Mouse (Mus musculus): ENCODE data around the gene Fancc.

Gene Fancc

DNA sequence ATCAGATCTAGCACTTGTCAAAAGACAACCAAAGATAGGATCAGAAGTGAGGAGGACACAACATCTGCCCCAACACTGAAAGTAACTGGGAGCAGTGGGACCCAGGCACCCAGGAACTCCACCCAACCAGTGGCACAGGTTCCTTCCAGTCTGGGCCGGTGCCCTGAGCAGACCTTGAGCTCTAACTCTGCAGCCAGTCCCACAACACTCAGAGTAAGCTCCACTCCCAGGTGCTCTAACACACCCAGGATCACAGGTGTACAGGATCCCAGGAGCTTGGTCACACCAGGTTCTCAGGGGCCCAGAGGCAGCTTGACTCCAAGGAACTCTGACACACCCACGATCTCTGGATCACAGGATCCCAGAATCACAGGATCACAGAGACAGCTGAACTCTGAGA lies 74.0 kb downstream of the Fancc start:
- CTCF ChIA-PET, result no interaction called here

DNA sequence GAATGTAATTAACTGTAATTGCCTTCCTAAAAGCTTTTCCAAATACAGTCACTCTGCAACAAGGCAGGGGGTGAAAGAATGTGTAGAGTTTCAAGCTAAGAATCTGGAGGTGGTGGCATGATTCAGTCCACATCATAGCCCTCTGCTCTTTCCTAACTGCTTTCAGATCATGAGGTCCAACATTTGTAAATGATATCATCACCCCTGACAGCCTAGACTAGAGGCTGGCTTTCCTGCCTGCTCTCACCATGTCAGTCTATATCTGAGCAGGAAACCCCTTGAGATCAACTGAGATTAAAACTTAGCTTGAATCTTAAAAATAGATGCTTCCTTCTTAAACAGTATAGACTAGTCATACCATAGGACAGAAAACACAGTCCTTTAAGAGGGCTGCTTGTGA lies 75.9 kb downstream of the Fancc start:
- CTCF ChIA-PET, result interaction anchor here (0.6 kb wide), 1 partner anchor 11 kb away, joined by 4 read pairs; no protein-coding TSS in a partner anchor

DNA sequence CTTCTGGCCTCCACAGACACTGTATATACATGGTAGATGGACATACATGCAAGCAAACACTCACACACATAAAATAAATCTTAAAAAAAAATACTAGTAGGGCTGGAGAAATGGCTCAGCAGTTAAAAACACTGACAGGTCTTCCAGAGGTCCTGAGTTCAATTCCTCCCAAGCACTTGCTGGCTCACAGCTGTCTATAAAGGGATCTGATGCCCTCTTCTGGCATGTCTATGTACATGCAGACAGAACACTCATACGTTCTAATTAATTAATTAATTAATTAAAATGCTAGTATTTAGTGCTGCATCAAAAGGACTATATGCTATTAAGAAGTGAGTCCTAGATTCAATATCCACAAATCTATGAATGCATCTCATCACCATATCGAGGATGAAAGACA lies 78.9 kb downstream of the Fancc start:
- CTCF ChIA-PET, result interaction anchor here (0.7 kb wide), 1 partner anchor 981 kb away, joined by 4 read pairs; no protein-coding TSS in a partner anchor

DNA sequence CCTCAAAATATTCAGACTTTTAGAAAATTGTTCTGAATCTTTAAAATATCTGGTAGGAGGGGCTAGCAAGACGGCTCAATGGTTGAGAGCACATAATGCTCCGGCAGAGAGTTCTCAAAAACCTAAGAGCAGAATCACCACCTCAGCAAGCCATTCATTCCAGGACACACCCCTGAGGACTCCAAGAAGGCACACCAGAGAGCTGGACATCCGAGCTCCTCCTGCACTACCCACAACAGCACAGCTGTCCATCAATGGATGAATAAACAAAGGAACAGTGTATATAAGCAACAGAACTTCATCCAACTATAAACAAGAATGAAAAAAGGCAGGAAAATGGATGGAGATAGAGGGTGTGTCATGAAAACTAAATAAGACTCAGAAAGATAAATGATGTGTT lies 80.3 kb downstream of the Fancc start:
- CTCF ChIA-PET, result no interaction called here

DNA sequence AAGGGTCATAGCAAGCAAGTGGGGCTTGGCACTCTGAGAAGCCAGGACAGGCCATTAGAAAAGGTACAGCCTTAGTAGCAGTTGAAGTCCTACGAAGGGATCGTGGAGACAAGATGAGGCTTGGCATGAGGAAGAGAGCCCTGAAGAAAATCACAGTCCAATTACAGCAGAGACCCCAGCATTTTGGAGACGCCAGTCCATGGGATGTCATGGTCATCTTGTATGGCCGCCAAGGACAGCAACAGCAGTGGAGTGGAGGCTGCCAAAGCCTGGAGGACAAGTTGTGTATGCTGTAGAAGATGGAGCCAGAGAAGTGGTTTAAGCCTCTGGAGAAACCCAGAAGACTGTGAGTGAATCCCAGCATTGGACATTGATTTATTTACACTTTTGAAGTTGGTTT lies 84.4 kb downstream of the Fancc start:
- CTCF ChIA-PET, result no interaction called here

DNA sequence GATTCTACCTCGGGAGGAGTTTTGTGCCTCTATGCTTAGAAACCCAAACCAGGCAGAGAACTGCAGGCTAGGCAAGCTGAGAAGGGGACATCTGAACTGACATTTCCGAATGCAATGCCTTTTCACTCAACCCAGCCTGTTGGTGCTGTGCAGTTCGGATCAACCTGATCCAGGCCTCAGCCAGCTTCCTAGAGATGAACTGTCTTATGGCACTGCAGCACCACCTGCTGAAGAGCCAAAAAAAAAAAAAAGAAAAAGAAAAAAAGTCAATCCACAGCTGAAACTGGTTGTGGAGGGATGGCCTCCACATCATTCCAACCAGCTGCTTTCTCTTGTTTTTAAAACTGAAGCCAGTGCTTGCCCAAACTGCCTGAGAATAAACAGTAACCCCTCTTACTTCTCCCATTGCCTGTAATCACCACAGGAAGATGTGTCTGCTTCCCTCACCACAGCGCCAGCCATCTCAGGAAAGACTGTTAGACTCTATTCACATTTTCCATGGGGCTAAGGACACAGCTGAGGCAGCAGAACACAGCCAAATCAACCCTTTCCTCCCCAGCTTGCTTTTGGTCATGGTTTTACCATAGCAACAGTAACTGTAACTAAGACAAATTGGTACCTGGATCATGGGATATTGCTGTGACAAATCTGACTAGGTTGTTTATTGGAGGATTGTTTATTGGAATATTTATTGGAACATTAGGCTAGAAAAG lies 85.6 kb downstream of the Fancc start:
- CTCF ChIA-PET, result interaction anchor here (0.6 kb wide), 1 partner anchor 79 kb away, joined by 6 read pairs; no protein-coding TSS in a partner anchor

DNA sequence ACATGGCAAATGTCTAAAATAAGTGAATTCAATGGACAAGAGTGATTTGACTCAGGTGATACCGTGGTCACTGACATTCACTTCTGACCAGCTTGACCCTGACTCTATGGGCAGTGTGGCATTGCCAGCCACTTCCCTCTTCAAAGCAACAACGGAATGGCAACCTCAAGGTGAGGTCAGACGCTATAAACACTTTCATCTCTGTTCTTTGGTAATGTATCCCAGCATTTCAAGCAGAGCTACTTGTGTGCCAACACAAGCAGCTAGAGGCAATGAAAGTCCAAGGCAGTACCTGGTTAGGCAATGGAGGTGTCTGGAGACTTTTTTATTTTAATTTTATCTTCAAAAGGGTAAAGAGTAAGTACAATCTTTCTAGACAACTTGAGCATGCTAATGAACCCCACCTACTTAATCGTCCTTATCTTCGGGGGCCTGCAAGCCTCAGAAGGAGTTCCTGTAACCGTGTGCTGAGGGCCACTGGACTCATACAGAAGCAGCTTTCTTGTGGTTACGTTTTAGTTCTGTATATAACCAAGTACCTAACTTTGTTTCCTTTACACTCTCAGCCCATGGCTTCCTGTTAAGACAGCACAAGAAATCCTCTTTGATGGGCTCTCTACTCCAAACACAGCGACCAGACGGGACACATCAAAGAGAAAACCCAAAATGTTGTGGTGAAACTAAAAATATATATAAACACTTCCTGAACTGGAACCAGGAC lies 86.3 kb downstream of the Fancc start:
- CTCF ChIA-PET, result interaction anchor here (0.6 kb wide), 1 partner anchor 79 kb away, joined by 6 read pairs; no protein-coding TSS in a partner anchor

DNA sequence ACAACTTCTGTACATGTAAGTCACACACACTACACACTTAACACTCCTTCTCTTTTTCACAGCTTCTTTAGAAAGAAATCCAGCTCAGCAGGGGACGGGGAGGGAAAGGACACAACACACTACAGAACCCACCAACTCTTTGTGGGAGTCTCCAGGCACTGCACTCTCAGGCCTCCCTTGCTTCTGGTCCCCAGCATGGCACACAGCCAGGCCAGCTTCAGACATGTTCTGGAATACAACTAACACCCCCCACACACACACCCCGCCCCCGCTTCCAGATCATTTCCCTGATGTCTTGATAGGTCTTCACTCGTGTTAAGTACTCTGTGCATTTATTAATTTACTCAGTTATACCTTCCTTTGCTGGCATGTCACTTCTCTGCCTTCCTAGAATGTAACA lies 91.9 kb downstream of the Fancc start:
- CTCF ChIA-PET, result no interaction called here

DNA sequence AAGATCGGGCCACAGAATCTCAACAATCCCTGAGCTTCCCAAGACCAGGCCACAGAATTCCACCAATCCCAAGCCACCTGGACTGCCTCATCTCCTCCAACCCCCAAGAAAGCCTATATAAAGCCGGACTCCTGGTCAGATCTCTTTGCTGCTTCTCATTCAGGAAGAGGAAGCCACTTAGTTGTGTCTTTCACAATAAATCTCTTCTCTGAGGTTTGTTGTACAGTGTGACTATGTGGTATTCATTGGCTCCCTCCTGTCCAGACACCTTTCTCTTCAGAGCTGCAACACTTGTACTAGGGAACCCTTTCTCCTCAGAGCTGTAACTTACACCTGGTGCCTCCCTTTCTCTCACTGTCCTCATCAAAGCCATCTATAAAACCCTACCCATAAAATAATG lies 92.4 kb downstream of the Fancc start:
- CTCF ChIA-PET, result no interaction called here

DNA sequence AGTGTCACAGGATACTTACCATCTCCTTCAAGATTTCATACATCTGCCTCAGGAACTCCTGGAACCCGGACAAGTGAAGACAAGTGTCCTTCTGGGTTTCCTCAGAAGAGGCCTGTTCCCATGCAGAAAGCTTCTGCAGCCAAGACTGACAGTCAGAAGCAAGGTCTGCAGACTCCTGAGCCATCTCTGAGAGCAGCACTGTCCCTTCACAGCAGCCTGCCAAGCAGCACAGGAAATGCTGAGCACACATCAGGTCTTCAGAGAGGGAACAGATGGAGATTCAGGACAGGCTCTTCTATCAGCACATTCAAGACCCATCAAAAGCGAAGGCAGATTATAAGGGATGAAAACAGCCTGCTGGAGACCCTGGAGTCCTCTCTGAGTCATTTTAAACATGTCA lies 94.3 kb downstream of the Fancc start:
- CTCF ChIA-PET, result interaction anchor here (0.6 kb wide), 1 partner anchor 599 kb away, joined by 3 read pairs; no protein-coding TSS in a partner anchor

DNA sequence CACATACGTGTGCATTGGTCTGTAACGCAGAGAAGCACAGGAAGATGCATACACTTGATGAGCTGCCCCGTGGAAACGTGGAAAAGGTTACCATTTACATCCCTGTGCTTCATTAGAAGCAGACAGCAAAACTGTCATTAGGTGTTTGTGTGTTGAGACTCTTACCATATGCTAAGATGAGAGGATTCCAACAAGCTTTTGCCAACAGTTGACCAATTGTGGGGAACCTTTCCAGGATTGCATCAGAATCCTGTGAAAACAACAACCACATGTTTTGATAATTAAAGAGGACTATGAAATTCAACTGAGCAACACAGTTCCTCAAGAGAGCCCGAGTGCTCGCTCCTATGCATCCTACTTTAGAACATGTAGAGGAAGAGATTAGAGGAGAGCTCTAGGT lies 97.0 kb downstream of the Fancc start:
- CTCF ChIA-PET, result no interaction called here

DNA sequence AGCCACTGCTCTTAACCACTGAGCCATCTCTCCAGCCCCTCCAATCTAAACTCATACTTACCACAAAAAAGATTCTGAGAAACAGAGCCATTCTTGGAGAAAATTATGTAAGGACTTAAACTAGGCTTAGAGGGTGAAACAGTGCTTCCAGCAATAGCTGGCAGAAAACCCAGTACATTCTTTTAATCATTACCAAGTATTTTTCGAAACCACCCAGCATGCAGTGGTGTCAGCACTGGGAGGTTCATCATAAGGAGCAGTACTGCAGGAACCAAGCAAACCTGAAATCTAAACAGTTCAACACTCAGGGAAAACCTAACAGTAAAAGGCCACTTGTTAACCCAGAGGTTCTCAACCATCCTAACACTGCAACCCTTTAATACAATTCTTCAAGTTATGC lies 99.7 kb downstream of the Fancc start:
- CTCF ChIA-PET, result no interaction called here

DNA sequence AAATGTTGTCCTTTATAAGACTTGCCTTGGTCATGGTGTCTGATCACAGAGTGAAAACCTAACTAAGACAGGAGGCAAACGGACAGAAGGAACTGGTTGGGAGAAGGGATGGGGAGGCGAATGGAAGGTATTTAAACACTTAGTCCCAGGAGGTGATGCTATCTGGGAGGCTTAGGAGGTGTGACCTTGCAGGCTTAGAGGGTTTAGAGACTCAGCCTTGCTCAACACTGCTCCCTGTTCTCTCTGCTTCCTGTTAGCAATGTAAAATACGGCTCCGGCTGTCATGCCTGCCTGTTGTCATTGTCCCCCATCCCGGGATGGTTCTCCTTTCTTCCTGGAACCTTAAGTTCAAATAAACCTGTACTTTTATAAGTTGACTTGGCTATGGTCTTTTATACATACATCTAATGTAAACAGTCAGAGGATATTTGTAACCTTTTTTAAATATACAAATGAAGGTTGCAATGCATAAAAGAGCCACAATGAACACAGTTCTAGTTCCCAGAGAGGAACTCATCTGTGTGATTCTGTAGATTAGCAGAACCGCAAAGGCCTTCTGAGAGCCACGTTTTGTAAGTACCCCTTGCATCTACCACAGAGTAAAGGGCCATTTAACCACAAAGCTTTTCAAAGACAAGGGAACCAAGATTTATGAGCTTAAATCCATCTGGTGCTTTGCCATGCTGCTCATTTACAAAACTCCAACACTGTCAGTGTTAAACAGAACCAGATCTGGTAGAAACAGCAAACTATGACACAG lies 102.6 kb downstream of the Fancc start:
- CTCF ChIA-PET, result no interaction called here

DNA sequence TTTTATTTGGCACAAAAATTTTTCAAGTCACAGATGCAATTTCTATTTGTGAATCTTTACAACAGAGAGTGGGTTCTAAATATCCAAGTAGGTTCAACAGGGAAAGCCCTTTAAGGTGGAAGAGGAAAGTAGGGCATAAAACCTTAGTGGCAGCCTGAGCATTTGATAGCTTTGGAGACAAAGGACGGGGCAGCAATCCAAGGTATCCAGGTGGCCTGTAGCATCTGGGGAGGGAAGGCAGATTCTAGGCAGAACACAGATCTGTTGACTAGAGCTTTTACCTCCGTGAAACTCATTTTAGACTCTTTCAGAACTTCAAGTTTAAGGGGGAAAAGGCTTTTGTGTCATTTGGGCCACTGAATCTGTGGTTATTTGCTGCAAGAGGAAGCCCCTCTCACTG lies 111.8 kb downstream of the Fancc start:
- CTCF ChIA-PET, result interaction anchor here (0.5 kb wide), 1 partner anchor 463 kb away, joined by 6 read pairs; no protein-coding TSS in a partner anchor

DNA sequence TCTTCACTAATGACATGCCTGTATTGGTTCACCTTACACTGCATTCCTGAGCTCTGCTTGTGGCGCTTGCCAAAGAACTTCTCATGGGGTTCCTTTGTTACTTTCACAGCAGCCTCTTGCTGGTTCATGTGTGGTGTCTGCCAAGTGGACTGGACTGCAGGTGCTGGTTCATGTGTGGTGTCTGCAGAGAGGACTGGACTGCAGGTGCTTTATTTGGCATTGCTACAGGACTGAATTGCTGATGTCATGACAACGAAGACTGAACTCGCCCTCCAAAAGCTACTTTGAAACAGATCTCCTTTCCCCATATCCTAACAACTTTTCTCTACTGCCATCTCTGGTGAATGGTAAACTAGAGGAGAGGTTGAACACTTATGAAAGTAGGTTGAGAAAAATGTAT lies 112.3 kb downstream of the Fancc start:
- CTCF ChIA-PET, result no interaction called here

DNA sequence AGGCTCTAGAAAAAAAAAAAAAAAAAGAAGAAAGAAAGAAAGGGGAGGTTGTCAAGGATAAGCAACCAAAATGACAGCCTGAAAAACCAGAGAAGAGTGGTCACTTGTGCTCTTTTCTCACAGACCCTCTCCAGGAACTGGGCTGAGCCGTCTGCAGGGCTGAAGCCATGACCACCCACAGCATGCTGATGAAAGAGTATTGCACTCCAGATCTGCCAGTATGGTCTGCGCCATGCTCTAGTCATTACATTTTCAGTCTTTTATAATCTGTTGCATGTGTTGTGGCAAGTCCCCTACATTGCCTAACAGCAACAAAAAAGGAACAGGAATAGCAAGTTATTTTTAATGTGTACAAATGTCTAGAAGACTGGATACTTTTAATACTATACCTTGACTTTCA lies 114.9 kb downstream of the Fancc start:
- CTCF ChIA-PET, result no interaction called here

DNA sequence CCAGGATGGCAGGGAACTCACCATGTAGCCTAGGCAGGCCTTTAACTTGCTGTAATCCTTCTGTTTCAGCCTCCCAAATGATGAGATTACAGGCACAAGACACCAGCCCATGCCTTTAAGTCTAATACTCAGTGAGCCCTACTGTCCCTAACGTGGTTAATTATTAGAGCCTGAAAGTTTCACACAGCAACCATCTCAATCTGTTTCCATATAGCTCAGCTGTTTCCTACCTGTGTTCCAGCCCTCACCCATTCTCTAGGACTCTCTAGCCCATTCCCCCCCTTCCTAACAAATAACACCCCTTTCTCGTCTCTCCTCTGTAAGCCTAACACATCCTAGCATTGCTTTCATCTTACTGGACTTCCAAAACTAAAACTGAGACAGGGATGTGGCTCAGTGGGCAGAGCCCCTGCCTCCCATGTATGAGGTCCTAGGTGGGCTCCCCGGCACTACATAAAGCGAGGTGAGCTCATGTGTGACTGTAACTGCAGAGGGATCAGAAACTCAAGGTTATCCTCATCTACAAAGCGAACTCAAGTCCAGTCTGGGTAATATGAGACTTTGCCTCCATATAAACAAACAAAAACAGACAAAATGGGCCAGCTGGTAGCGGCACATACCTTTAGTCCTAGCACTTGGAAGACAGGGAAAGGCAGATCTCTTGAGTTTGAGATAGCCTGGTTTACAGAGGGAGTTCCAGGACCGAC lies 123.5 kb downstream of the Fancc start:
- CTCF ChIA-PET, result no interaction called here

DNA sequence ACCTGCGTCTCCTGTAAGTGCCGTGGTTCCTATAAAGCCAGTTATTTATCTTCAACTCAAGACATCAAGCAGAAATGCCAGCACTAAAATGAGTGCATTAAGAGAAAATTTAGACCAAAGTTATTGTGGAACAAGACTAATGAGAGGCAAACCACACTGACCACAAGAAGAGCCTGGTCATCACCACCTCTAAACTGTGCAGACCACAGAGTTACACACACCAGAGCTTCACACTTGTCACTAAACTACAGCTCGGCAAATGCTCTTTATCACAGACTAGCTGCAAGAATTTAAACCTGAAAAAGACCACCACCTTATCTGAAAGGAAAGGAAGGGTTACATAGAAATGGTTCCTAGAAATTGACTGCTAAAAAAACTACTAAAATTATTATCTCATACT lies 135.3 kb downstream of the Fancc start:
- CTCF ChIA-PET, result interaction anchor here (0.6 kb wide), 1 partner anchor 615 kb away, joined by 3 read pairs; no protein-coding TSS in a partner anchor

DNA sequence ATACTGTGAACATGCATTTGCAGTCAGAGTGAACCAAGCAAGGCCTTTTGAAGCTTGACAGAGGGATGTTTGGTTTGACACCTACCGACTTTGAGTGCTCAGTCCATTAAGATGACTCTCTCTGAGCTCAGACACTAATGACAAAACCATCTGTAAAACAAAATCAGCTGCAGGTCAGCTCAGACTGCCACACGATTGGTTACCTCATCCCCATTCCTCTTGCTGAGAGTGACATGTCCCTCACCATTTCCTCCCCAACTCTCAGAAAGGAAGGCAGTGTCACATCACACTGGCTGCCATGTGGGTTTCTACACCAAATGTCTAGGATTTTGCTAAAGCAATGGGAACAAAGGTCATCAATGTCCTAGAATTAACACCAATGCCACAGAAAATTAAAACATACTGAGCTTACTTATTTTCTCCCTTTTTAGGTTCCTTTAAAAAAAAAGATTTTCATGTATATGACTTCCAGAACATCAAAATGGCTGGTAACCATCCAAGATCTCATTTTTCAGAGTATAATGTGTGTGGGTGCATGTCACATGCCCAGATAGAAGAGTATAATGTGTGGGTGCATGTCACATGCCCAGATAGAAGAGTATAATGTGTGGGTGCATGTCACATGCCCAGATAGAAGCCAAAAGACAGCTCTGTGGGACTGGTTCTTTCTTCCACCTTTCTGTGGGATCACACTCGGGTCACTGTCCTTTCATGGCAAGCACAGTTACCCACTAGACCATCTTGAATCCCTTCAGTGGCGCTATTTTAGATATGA lies 136.8 kb downstream of the Fancc start:
- CTCF ChIA-PET, result no interaction called here

DNA sequence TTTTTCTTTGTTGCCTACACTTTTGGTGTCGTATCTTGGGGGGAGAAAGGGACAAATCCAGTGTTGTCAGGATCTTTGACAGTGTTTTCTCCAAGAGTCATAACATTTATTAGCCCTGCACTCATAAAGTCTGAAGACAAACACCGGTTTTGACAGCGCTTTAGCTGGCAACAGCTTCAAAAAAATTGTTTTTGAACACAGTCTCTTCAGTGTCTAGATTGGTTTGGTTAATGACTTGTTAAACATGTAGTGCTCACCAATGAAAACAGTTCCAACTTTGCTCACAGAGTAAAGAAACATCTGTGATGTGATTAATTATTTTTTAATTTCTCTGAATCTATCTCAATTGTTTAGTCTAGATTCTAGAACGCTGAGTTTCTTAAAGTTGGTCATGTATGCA lies 137.7 kb downstream of the Fancc start:
- CTCF ChIA-PET, result no interaction called here

DNA sequence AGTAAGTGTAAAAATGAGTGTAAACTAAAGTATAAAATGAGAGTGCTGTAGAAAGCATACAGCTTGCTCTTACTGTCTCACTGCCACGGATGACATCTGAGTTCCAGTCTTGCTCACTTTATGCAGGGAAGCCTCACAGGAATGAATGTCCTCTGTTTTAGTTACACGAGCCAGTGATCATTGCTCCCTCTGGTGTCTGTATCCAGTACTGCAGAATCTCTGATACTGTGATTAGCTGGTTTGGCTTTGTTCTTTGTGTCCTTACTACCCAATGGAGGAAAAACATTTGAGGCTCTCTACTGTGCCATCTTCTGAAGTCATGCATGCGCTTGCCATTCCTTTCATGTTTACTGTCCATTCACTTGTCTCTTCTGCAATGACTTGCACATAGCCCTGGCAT lies 140.5 kb downstream of the Fancc start:
- CTCF ChIA-PET, result interaction anchor here (0.6 to 0.7 kb wide), 2 partner anchors 59 to 655 kb away, joined by 3 to 4 read pairs; no protein-coding TSS in a partner anchor
